Mouse (Mus musculus): Measurements from ENCODE around the gene Rin2. TPM values are rescaled to one million over a fixed set of nuclear protein-coding genes. Genes with fewer than 3 reads are reported as not detected.
A peak's percentile ranks its signal among the peaks of the same experiment; 100 is the strongest.
"Not testable (repeated sequence)": the region's sequence is repeated elsewhere in the genome, so short reads cannot be mapped to it uniquely, and the experiment has no call there.

Rin2 gene
- polyA plus RNA-seq, 1 experiment from 2014 or later: 11.9 TPM

- Histone ChIP-seq H3K27me3 (replicated peaks; ENCODE audit: control insufficient read depth, insufficient read depth, low read length) (no peaks in the 10 kb centered on the region), H3K4me2 (replicated peaks; ENCODE audit: low read depth) (no peak overlapping the region), H3K27ac (ENCODE audit: low read depth, low read length) (no peak overlapping the region), H3K36me3 (ENCODE audit: control insufficient read depth, insufficient read depth) (no peaks in the 10 kb centered on the region), H3K9ac (ENCODE audit: low read depth, low read length) (no peak overlapping the region), H3K4me3 (ENCODE audit: low read depth, low read length) (no peak overlapping the region), H3K4me1 (replicated peaks; ENCODE audit: control insufficient read depth, insufficient read depth, low read length) (no peaks in the 10 kb centered on the region), H3K9me3 (ENCODE audit: control insufficient read depth) (no peaks in the 10 kb centered on the region)
- no peak for TF ChIP-seq CTCF (IDR thresholded peaks at IDR 0.05; ENCODE audit: low read depth)
- 69% methylated on average over 3 of the region's 3 CpGs for WGBS
- ATAC-seq: no peak
Observed at GRCm38 (mm10) chr2:145720157-145720556, 45.1 kb downstream of the Rin2 start.

- no peaks in the 10 kb centered on the region for H3K27me3 ChIP-seq (replicated peaks; ENCODE audit: control insufficient read depth, insufficient read depth, low read length)
- WGBS: 90% methylated on average over 2 of the region's 2 CpGs
Observed at GRCm38 (mm10) chr2:145720743-145721142, 45.7 kb downstream of the Rin2 start.

GRCm38 (mm10) chr2:145722304-145722703, 47.3 kb downstream of the Rin2 start:
- H3K27ac ChIP-seq (ENCODE audit: low read depth, low read length); H3K4me3 ChIP-seq (ENCODE audit: low read depth, low read length); H3K27me3 ChIP-seq (replicated peaks; ENCODE audit: control insufficient read depth, insufficient read depth, low read length); H3K36me3 ChIP-seq (ENCODE audit: control insufficient read depth, insufficient read depth); ATAC-seq; H3K9ac ChIP-seq (ENCODE audit: low read depth, low read length); H3K4me1 ChIP-seq (replicated peaks; ENCODE audit: control insufficient read depth, insufficient read depth, low read length); H3K9me3 ChIP-seq (ENCODE audit: control insufficient read depth); H3K4me2 ChIP-seq (replicated peaks; ENCODE audit: low read depth): not testable (repeated sequence)
- WGBS: 73% methylated on average over 2 of the region's 2 CpGs
- peak; percentile 21; the same call in 1 of the 2 replicates for TF ChIP-seq CTCF (IDR thresholded peaks at IDR 0.05; ENCODE audit: low read depth)

More at GRCm38 (mm10) chr2:145720743-145721142, 45.7 kb downstream of the Rin2 start:
- ATAC-seq: no peak
- no peaks in the 10 kb centered on the region for H3K36me3 ChIP-seq (ENCODE audit: control insufficient read depth, insufficient read depth)
- H3K9ac ChIP-seq (ENCODE audit: low read depth, low read length): no peak overlapping the region
- H3K4me3 ChIP-seq (ENCODE audit: low read depth, low read length): no peak overlapping the region
- H3K9me3 ChIP-seq (ENCODE audit: control insufficient read depth): no peaks in the 10 kb centered on the region
- no peak overlapping the region for H3K4me2 ChIP-seq (replicated peaks; ENCODE audit: low read depth)
- TF ChIP-seq CTCF (IDR thresholded peaks at IDR 0.05; ENCODE audit: low read depth): no peak
- no peaks in the 10 kb centered on the region for H3K4me1 ChIP-seq (replicated peaks; ENCODE audit: control insufficient read depth, insufficient read depth, low read length)
- no peak overlapping the region for H3K27ac ChIP-seq (ENCODE audit: low read depth, low read length)

GRCm38 (mm10) chr2:145724288-145724687, 49.3 kb downstream of the Rin2 start:
- H3K4me3 ChIP-seq (ENCODE audit: low read depth, low read length): no peak overlapping the region
- ATAC-seq: no peak
- no peak overlapping the region for H3K4me2 ChIP-seq (replicated peaks; ENCODE audit: low read depth)
- H3K27me3 ChIP-seq (replicated peaks; ENCODE audit: control insufficient read depth, insufficient read depth, low read length): no peaks in the 10 kb centered on the region
- H3K36me3 ChIP-seq (ENCODE audit: control insufficient read depth, insufficient read depth): no peaks in the 10 kb centered on the region
- H3K9me3 ChIP-seq (ENCODE audit: control insufficient read depth): no peaks in the 10 kb centered on the region
- H3K27ac ChIP-seq (ENCODE audit: low read depth, low read length): no peak overlapping the region
- H3K9ac ChIP-seq (ENCODE audit: low read depth, low read length): no peak overlapping the region
- H3K4me1 ChIP-seq (replicated peaks; ENCODE audit: control insufficient read depth, insufficient read depth, low read length): no peaks in the 10 kb centered on the region
- no peak for TF ChIP-seq CTCF (IDR thresholded peaks at IDR 0.05; ENCODE audit: low read depth)
- 79% methylated on average over 1 of the region's 1 CpGs for WGBS

GRCm38 (mm10) chr2:145729414-145729813, 54.4 kb downstream of the Rin2 start:
- ATAC-seq: no peak
- H3K36me3 ChIP-seq (ENCODE audit: control insufficient read depth, insufficient read depth): no peaks in the 10 kb centered on the region
- TF ChIP-seq CTCF (IDR thresholded peaks at IDR 0.05; ENCODE audit: low read depth): no peak
- no peak overlapping the region for H3K4me2 ChIP-seq (replicated peaks; ENCODE audit: low read depth)
- no peaks in the 10 kb centered on the region for H3K4me1 ChIP-seq (replicated peaks; ENCODE audit: control insufficient read depth, insufficient read depth, low read length)
- H3K27me3 ChIP-seq (replicated peaks; ENCODE audit: control insufficient read depth, insufficient read depth, low read length): no peaks in the 10 kb centered on the region
- H3K27ac ChIP-seq (ENCODE audit: low read depth, low read length): no peak overlapping the region
- H3K9me3 ChIP-seq (ENCODE audit: control insufficient read depth): no peaks in the 10 kb centered on the region
- no peak overlapping the region for H3K9ac ChIP-seq (ENCODE audit: low read depth, low read length)
- 75% methylated on average over 7 of the region's 7 CpGs for WGBS
- H3K4me3 ChIP-seq (ENCODE audit: low read depth, low read length): no peak overlapping the region

- H3K9ac ChIP-seq (ENCODE audit: low read depth, low read length): no peak overlapping the region
- no peaks in the 10 kb centered on the region for H3K4me1 ChIP-seq (replicated peaks; ENCODE audit: control insufficient read depth, insufficient read depth, low read length)
- H3K27ac ChIP-seq (ENCODE audit: low read depth, low read length): no peak overlapping the region
- 77% methylated on average over 9 of the region's 9 CpGs for WGBS
- TF ChIP-seq CTCF (IDR thresholded peaks at IDR 0.05; ENCODE audit: low read depth): no peak
- H3K36me3 ChIP-seq (ENCODE audit: control insufficient read depth, insufficient read depth): no peaks in the 10 kb centered on the region
- no peak overlapping the region for H3K4me3 ChIP-seq (ENCODE audit: low read depth, low read length)
- ATAC-seq: no peak
- no peak overlapping the region for H3K4me2 ChIP-seq (replicated peaks; ENCODE audit: low read depth)
- H3K9me3 ChIP-seq (ENCODE audit: control insufficient read depth): no peaks in the 10 kb centered on the region
- H3K27me3 ChIP-seq (replicated peaks; ENCODE audit: control insufficient read depth, insufficient read depth, low read length): no peaks in the 10 kb centered on the region
Observed at GRCm38 (mm10) chr2:145730189-145730880, 55.3 kb downstream of the Rin2 start.

Data from intestine, postnatal 0 days (tissue).